Mouse (Mus musculus) neural tube, embryonic 11.5 days (tissue): ENCODE results near the gene Akt1s1. TPM values are rescaled to one million over a fixed set of nuclear protein-coding genes. Genes with fewer than 3 reads are reported as not detected.

Source experiments
- ATAC-seq: fragments of 200-750 bp; cut with Nextera tagmentation; 2 replicates; pipeline ENCODE4 v1.8.0; 2017; ENCODE audit warnings: moderate number of reproducible peaks, mild to moderate bottlenecking, moderate TSS enrichment, moderate library complexity; ENCODE audit not compliant: insufficient read depth, low FRiP score, low TSS enrichment
- DNase-seq: peaks from one replicate; pipeline ENCODE4 v3.0.0-alpha.2; 2015; ENCODE audit warnings: low spot score
- H3K27ac ChIP-seq: fragments of 300-500 bp; sonication (generic); 2 replicates; pipeline ENCODE4 v1.5.1; 2014; ENCODE audit warnings: low read depth, mild to moderate bottlenecking, low read length
- H3K27me3 ChIP-seq: fragments of 300-500 bp; sonication (generic); 2 replicates; pipeline ENCODE4 v1.6.1; 2014; ENCODE audit warnings: mild to moderate bottlenecking, low read length, mixed read lengths; ENCODE audit not compliant: control insufficient read depth, insufficient read depth
- H3K36me3 ChIP-seq: fragments of 300-500 bp; sonication (generic); 2 replicates; pipeline ENCODE4 v1.6.1; 2014; ENCODE audit warnings: mild to moderate bottlenecking, low read length, moderate library complexity, mixed read lengths; ENCODE audit not compliant: control insufficient read depth, insufficient read depth
- H3K4me1 ChIP-seq: fragments of 300-500 bp; sonication (generic); 2 replicates; pipeline ENCODE4 v1.6.1; 2014; ENCODE audit warnings: low read length, mixed read lengths; ENCODE audit not compliant: control insufficient read depth, insufficient read depth
- H3K4me2 ChIP-seq: fragments of 300-500 bp; sonication (generic); 2 replicates; pipeline ENCODE4 v1.6.1; 2014; ENCODE audit warnings: low read depth, mild to moderate bottlenecking, moderate library complexity
- H3K4me3 ChIP-seq: fragments of 300-500 bp; sonication (generic); 2 replicates; pipeline ENCODE4 v1.5.1; 2014; ENCODE audit warnings: low read depth, low read length
- H3K9ac ChIP-seq: fragments of 300-500 bp; sonication (generic); 2 replicates; pipeline ENCODE4 v1.6.1; 2014; ENCODE audit warnings: mild to moderate bottlenecking, low read length
- H3K9me3 ChIP-seq: fragments of 300-500 bp; sonication (generic); 2 replicates; pipeline ENCODE4 v1.6.1; 2016; ENCODE audit warnings: low read length; ENCODE audit not compliant: control insufficient read depth
- WGBS: fragments of 180-500 bp; shearing (Covaris S2); extraction: QIAGEN DNeasy Blood & Tissue Kit; methylation state at CpG from one replicate; pipeline ENCODE4 v1.1.7; 2014; 5-methylcytosine and 5-hydroxymethylcytosine counted together
- polyA plus RNA-seq: library from polyadenylated mRNA; unstranded; fragments of >200 nt; fragmentation: Nextera tagmentation; extraction: Ambion mirVana; gene quantifications from 2 replicates; pipeline ENCODE4 v1.2.1, GENCODE M21; 2014

Akt1s1 gene
- polyA plus RNA-seq, 1 experiment from 2014 or later: 37.2 TPM

DNA sequence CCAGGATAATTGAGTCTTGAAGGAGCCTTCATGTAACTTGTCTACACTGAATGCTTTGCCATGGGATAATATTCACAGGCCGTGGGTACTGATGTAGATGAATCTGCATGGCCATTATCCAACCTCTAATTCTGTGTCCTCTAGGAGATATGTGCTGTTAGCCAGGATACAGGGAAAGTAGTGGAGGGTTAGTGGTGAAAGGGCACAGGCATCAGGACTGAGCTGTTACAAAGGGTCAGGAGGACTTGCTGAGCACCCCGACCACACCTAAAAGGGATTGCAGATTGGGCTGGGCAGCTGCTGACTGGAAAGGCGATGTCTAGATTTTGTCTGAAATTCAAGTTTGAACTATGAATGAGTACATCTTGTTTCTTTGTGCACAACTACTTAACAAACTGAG, 28.3 kb upstream of the Akt1s1 start:
- DNase-seq (no peak), ATAC-seq (no peak)
- H3K4me3 ChIP-seq: no peak overlapping the region
- H3K27me3 ChIP-seq: no peaks in the 10 kb centered on the region
- no peak overlapping the region for H3K9ac ChIP-seq
- 95% methylated on average over 3 of the region's 3 CpGs for WGBS
- H3K27ac ChIP-seq: no peak overlapping the region
- H3K9me3 ChIP-seq: no peaks in the 10 kb centered on the region
- no peak overlapping the region for H3K4me2 ChIP-seq
- H3K4me1 ChIP-seq: peaks cover 20% of the 10 kb centered on the region
- H3K36me3 ChIP-seq: no peaks in the 10 kb centered on the region; the same call in 1 of the 2 replicates

DNA sequence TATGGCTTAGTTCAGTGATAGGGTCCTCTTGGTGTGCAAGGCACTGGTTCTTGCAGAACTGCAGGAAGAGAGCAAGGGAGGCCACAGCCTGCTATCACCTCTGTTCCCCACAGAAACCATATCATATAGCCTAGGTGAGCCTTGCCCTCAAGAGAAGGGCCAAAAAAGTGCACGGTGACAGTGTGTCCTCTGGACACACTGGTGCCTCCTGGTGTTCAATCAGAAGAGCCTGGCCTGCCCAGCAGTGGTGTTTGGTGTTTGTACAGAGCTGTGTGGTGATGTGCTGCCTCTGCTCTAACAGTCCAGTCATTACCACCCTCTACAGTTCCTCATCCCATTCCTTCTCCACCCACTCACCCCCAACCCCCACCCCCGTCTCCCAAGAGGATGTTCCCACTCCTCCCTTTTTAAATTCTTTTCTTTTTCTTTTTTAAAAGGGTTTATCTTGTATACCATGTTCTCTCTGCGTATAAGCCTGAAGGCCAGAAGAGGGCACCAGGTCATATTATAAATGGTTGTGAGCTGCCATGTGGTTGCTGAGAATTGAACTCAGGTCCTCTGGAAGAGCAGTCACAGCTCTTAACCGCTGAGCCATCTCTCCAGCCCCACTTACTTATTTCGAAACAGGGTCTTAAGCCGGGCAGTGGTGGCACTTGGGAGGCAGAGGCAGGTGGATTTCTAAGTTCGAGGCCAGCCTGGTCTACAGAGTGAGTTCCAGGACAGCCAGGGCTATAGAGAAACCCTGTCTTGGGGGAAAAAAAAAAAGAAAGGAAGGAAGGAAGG, 26.9 kb upstream of the Akt1s1 start:
- H3K4me3 ChIP-seq: no peak overlapping the region
- H3K36me3 ChIP-seq: no peaks in the 10 kb centered on the region; the same call in 1 of the 2 replicates
- DNase-seq (no peak), ATAC-seq (no peak)
- no peaks in the 10 kb centered on the region for H3K9me3 ChIP-seq
- peaks cover 20% of the 10 kb centered on the region for H3K4me1 ChIP-seq
- no peak overlapping the region for H3K4me2 ChIP-seq
- no peaks in the 10 kb centered on the region for H3K27me3 ChIP-seq
- 86% methylated on average over 7 of the region's 7 CpGs for WGBS
- no peak overlapping the region for H3K9ac ChIP-seq
- no peak overlapping the region for H3K27ac ChIP-seq

DNA sequence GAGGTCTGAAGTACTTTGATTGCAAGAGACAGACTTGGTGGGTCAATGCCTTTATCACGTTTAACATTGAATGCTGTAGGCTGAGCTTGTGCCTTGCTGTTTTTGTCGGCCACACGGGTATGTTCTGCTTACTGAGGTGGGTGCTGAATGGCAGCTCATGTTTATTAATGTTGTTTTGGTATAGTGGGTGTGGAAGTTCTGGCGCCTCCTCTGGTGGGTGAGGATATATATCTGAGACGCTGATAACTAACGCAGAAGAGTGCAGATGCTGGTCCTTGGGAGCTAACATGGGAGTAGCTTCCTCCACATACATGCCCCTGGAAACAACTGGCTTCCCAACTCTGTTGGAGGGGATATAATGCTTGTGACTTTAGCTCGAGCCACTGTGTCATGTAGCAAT, 25.4 kb upstream of the Akt1s1 start:
- no peak overlapping the region for H3K4me2 ChIP-seq
- no peak overlapping the region for H3K27ac ChIP-seq
- 46% methylated on average over 7 of the region's 7 CpGs for WGBS
- H3K9ac ChIP-seq: no peak overlapping the region
- no peak overlapping the region for H3K4me3 ChIP-seq
- no peak for ATAC-seq
- H3K9me3 ChIP-seq: no peaks in the 10 kb centered on the region
- no peak for DNase-seq
- H3K4me1 ChIP-seq: peaks cover 10% of the 10 kb centered on the region
- no peaks in the 10 kb centered on the region for H3K27me3 ChIP-seq
- no peaks in the 10 kb centered on the region; the same call in none of the 2 replicates for H3K36me3 ChIP-seq

DNA sequence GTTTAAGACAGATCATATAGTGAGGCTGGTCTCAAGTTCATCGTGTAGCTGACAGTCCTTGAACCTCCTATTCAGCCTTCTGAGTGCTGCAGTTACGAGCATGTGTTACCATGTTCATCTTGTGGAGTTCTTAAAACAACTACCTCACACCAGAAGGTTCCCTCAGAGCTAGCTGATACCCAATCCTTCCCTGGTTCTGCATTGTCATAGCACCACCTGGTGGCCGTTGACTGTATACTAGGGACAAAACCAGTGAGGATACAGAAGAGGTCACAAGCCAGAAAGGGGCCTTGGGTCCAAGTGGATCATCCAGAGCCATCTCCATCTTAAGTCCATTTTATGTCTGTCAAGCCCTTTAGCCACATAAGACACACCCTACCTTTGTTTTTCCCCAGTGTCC, 23.9 kb upstream of the Akt1s1 start:
- Histone ChIP-seq H3K4me2 (no peak overlapping the region), H3K4me3 (no peak overlapping the region), H3K27ac (no peak overlapping the region), H3K4me1 (peaks cover 3% of the 10 kb centered on the region; the same call in 1 of the 2 replicates), H3K36me3 (peaks cover 12% of the 10 kb centered on the region), H3K27me3 (no peaks in the 10 kb centered on the region), H3K9me3 (no peaks in the 10 kb centered on the region), H3K9ac (no peak overlapping the region)
- DNase-seq (peak; percentile 80), ATAC-seq (no peak)
- 36% methylated on average over 3 of the region's 3 CpGs for WGBS

DNA sequence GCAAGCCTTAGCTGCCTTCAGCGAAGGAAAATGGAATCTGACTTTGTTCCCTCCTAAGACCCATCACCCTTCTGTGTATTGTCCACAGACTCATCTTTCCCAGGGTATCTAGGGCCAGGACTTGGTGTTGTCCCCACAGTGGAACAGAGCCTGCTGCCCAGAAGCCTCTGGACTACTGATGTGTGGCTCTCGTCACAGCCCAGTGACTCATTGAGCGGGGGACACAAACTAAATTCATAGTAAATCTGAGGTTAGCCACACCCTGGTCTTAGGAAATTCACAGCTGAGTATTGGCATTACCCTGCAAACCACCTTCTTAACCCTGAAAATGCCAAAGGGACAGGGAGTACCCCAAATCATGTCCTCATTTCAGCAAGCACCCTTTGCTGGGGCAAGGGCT, 22.0 kb upstream of the Akt1s1 start:
- no peak overlapping the region for H3K4me3 ChIP-seq
- H3K4me2 ChIP-seq: no peak overlapping the region
- no peaks in the 10 kb centered on the region for H3K27me3 ChIP-seq
- H3K9ac ChIP-seq: no peak overlapping the region
- ATAC-seq: no peak
- peaks cover 21% of the 10 kb centered on the region for H3K36me3 ChIP-seq
- no peak for DNase-seq
- H3K27ac ChIP-seq: no peak overlapping the region
- WGBS: 92% methylated on average over 3 of the region's 3 CpGs
- peaks cover 3% of the 10 kb centered on the region; the same call in 1 of the 2 replicates for H3K4me1 ChIP-seq
- no peaks in the 10 kb centered on the region for H3K9me3 ChIP-seq

DNA sequence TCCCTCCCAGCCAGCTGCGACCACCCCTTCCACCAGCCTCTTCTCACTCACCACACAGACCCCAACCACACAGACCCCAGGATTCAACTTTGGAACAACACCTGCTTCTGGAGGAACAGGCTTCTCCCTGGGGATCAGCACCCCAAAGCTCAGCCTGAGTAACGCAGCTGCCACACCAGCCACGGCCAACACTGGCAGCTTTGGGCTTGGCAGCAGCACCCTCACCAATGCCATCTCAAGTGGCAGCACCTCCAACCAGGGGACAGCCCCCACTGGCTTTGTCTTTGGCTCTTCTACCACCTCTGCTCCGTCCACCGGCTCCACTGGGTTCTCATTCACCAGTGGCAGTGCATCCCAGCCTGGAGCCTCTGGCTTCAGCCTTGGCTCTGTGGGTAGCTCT, 20.1 kb upstream of the Akt1s1 start:
- Histone ChIP-seq H3K36me3 (peaks cover 21% of the 10 kb centered on the region), H3K9ac (no peak overlapping the region), H3K4me3 (no peak overlapping the region), H3K27me3 (no peaks in the 10 kb centered on the region), H3K9me3 (no peaks in the 10 kb centered on the region), H3K27ac (no peak overlapping the region), H3K4me2 (no peak overlapping the region), H3K4me1 (peaks cover 2% of the 10 kb centered on the region; the same call in 1 of the 2 replicates)
- WGBS: 91% methylated on average over 5 of the region's 5 CpGs
- ATAC-seq (no peak), DNase-seq (no peak)

DNA sequence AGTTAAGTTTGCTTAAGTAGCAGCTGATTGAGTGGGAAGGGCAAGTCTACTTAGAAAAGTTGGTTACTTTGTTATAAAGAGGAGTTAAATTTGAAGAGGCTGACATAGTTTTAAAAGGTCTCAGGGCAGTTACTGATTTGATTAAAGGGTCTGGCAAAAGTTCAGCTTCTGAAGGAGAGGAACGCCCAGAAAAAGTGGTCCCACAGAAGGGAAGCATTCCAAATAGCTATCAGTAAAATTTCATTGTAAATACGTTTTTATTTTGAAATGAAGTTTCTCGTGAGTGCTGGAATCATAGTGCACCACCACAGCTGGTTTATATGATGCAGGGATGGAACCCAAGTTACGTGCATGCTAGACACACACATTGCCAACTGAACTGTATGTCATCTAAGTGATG, 16.0 kb upstream of the Akt1s1 start:
- Histone ChIP-seq H3K4me1 (no peaks in the 10 kb centered on the region), H3K36me3 (peaks cover 21% of the 10 kb centered on the region), H3K4me2 (no peak overlapping the region), H3K9ac (no peak overlapping the region), H3K4me3 (no peak overlapping the region), H3K27ac (no peak overlapping the region), H3K9me3 (no peaks in the 10 kb centered on the region), H3K27me3 (no peaks in the 10 kb centered on the region)
- DNase-seq (no peak), ATAC-seq (no peak)
- 87% methylated on average over 4 of the region's 4 CpGs for WGBS

DNA sequence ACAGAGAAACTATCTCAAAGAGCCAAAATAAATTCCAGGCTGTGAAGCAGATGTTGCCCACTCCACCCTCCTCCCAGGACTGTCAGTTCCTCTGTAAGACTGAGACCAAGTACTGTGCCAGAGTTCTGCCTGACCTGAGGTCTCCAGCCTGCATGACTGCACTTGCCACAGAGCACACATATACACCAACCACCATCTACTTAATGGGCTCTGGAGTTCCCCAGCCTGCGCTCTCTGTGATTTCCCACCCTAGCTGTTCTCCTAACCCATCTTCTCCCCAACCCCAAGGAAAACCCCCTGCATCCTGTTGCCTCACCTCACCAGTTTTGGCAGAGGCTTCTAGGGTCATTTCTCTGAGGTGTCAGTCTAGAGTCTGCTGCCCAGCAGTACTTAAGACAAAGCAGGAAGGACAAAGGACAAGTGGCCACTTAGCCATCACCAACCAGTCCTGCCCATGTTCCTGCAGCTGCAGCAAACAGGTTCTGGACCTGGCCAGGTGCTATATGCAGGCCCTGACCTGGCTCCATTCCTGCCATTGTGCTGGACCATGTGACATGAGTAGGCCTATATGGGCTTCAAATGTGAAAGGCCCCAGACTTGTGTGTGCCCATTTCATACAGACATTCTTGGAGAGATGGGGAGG, 13.3 kb upstream of the Akt1s1 start:
- Histone ChIP-seq H3K4me3 (no peak overlapping the region), H3K36me3 (peaks cover 5% of the 10 kb centered on the region), H3K9me3 (no peaks in the 10 kb centered on the region), H3K27ac (no peak overlapping the region), H3K4me1 (peaks cover 9% of the 10 kb centered on the region), H3K9ac (no peak overlapping the region), H3K27me3 (peaks cover 17% of the 10 kb centered on the region), H3K4me2 (no peak overlapping the region)
- no peak for DNase-seq
- WGBS: 90% methylated on average over 1 of the region's 1 CpGs
- ATAC-seq: no peak

DNA sequence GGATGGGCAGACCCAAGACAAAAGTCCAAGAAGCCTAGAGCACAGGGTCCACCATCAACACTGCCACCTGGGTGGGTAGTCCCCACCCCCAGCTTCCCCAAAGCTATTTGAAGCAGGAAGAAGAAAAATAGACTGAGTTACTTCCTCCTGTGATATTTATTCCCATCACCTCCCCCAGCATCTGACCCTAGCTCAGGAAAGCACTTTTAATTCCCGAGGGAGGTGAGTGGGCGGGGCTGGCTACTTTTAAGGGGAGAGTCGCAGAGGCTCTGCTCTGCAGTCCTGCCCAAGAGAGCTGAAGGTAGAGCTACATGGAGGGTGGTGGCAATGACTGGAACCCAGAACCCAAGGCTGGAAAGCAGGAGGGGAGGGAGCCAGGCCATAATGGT, 12.8 kb upstream of the Akt1s1 start:
- peaks cover 2% of the 10 kb centered on the region; the same call in 1 of the 2 replicates for H3K36me3 ChIP-seq
- H3K4me2 ChIP-seq: no peak overlapping the region
- DNase-seq (no peak), ATAC-seq (no peak)
- H3K9me3 ChIP-seq: no peaks in the 10 kb centered on the region
- no peak overlapping the region for H3K4me3 ChIP-seq
- H3K27ac ChIP-seq: no peak overlapping the region
- no peak overlapping the region for H3K9ac ChIP-seq
- peaks cover 9% of the 10 kb centered on the region for H3K4me1 ChIP-seq
- H3K27me3 ChIP-seq: peaks cover 19% of the 10 kb centered on the region
- WGBS: 63% methylated on average over 3 of the region's 3 CpGs
